8 mouse cellular contexts compared by ENCODE assay signal in the genomic region with DNA sequence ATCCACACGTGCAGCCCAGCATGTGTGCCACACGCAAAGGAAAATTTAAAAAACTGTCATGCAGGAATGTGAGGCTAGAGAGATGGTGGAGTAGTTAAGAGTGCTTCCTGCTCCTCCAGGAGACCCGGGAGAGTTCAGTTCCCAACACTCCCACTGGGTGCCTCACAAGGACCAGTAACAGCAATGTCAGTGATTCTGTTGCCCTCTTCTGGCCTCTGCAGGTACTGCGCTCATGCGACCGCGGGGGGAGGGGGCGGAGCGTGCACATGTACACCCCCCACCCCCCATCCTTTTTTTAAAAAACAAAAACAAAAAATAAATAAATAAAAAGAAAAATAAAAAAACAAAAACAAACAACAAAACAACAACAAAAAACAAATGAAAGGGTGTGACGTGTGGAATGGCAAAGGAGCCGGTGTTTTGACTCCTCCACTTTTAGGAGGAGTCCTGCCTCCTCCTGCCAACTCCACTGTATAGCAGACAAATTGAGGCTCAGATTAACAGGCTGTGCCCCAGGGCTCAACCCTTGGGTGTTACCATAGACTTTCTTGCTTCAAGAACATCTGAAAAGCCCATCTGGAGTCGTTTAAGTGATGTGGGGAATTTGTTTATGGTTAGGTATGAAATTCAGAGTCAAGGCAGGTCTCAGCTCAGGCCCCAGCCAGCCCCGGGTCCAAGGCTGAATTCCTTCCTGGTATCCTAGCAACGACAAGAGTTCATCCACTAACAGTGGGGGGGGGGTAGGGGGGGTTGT. TPM values are rescaled to one million over a fixed set of nuclear protein-coding genes. Genes with fewer than 3 reads are reported as not detected.
DNase-seq lines count a peak whose midpoint lies in the region; ATAC-seq and TF ChIP-seq lines count a peak whose summit lies in the region.

No protein-coding gene starts in this region.

- ATAC-seq in heart, embryonic 11.5 days (replicated peaks; ENCODE audit: insufficient number of reproducible peaks, low FRiP score, low TSS enrichment): no peak
- ATAC-seq in embryonic facial prominence, embryonic 12.5 days (ENCODE audit: insufficient number of reproducible peaks, insufficient read depth, low FRiP score, low TSS enrichment): peak; percentile 58; the same call in 1 of the 2 replicates

- peak; percentile 57 to 83 for DNase-seq in heart, adult 2 months
- peak; percentile 82 for DNase-seq in adrenal gland, postnatal 10 days
- peak; percentile 86 for DNase-seq in heart, postnatal 4 days
- DNase-seq in left cerebral cortex, postnatal 14 days (ENCODE audit: low spot score in 2 of 2): peak; percentile 74 to 90
- DNase-seq in naive thymus-derived CD4-positive, alpha-beta T cell, adult 2 months (ENCODE audit: low read depth): peak; percentile 88
- peak; percentile 85 for DNase-seq in testis, postnatal 10 days (ENCODE audit: low spot score)

- no peaks in the 10 kb centered on the region for H3K79me2 ChIP-seq in heart, adult 2 months (replicated peaks; ENCODE audit: control insufficient read depth, insufficient read depth, low read length)

- no peak for TF ChIP-seq POLR2A in heart, adult 2 months (IDR thresholded peaks at IDR 0.05; ENCODE audit: insufficient read depth, low read depth, low read length)

- H3K27me3 ChIP-seq in heart, adult 2 months (ENCODE audit: control insufficient read depth, insufficient read depth, low read length): no peaks in the 10 kb centered on the region
- H3K27me3 ChIP-seq in heart, embryonic 11.5 days (ENCODE audit: control insufficient read depth, insufficient read depth, low read length): no peaks in the 10 kb centered on the region
- no peaks in the 10 kb centered on the region for H3K27me3 ChIP-seq in embryonic facial prominence, embryonic 12.5 days

- TF ChIP-seq EP300 in heart, adult 2 months (IDR thresholded peaks at IDR 0.05; ENCODE audit: insufficient read depth, low read depth, low read length): 0 out of 2 replicates have a peak, but pooled peaks have one; percentile 40

- H3K4me2 ChIP-seq in heart, embryonic 11.5 days: no peak overlapping the region
- no peak overlapping the region; the same call in 1 of the 2 replicates for H3K4me2 ChIP-seq in embryonic facial prominence, embryonic 12.5 days (replicated peaks)

- no peaks in the 10 kb centered on the region for H3K9me3 ChIP-seq in heart, embryonic 11.5 days (replicated peaks; ENCODE audit: control insufficient read depth, low read length)
- no peaks in the 10 kb centered on the region for H3K9me3 ChIP-seq in embryonic facial prominence, embryonic 12.5 days

- no peak overlapping the region for H3K27ac ChIP-seq in heart, adult 2 months
- no peak overlapping the region for H3K27ac ChIP-seq in heart, embryonic 11.5 days (ENCODE audit: low read depth, low read length)
- H3K27ac ChIP-seq in embryonic facial prominence, embryonic 12.5 days: peak overlapping the region; percentile 69

- H3K4me3 ChIP-seq in heart, adult 2 months: no peak overlapping the region
- H3K4me3 ChIP-seq in heart, embryonic 11.5 days (ENCODE audit: low read depth, low read length): no peak overlapping the region
- H3K4me3 ChIP-seq in embryonic facial prominence, embryonic 12.5 days: no peak overlapping the region

- peak; percentile 95 for TF ChIP-seq CTCF in heart, adult 2 months (IDR thresholded peaks at IDR 0.05)

- WGBS in heart, adult 2 months: 11% methylated on average over 14 of the region's 14 CpGs
- 8% methylated on average over 14 of the region's 14 CpGs for WGBS in heart, embryonic 11.5 days (ENCODE audit: insufficient replicate concordance)
- 2% methylated on average over 14 of the region's 14 CpGs for WGBS in embryonic facial prominence, embryonic 12.5 days

- H3K4me1 ChIP-seq in heart, adult 2 months (ENCODE audit: control insufficient read depth, insufficient read depth, low read length): no peaks in the 10 kb centered on the region; the same call in 1 of the 2 replicates
- no peaks in the 10 kb centered on the region for H3K4me1 ChIP-seq in heart, embryonic 11.5 days (ENCODE audit: control insufficient read depth, insufficient read depth, low read length)
- peaks cover 44% of the 10 kb centered on the region for H3K4me1 ChIP-seq in embryonic facial prominence, embryonic 12.5 days

- no peak overlapping the region for H3K9ac ChIP-seq in heart, adult 2 months (ENCODE audit: low read depth, low read length)
- H3K9ac ChIP-seq in heart, embryonic 11.5 days (ENCODE audit: low read depth, low read length): no peak overlapping the region
- no peak overlapping the region for H3K9ac ChIP-seq in embryonic facial prominence, embryonic 12.5 days

- intact Hi-C loops in heart, adult 2 months (cut with DNase I): no loop called here
- intact Hi-C loops in left cerebral cortex, postnatal 14 days (cut with DNase I): no loop called here

- H3K36me3 ChIP-seq in heart, adult 2 months (ENCODE audit: control insufficient read depth, insufficient read depth, low read length): no peaks in the 10 kb centered on the region
- no peaks in the 10 kb centered on the region for H3K36me3 ChIP-seq in heart, embryonic 11.5 days (ENCODE audit: control insufficient read depth, insufficient read depth, low read length)
- no peaks in the 10 kb centered on the region for H3K36me3 ChIP-seq in embryonic facial prominence, embryonic 12.5 days

RNA-seq across cellular contexts. Expression of a gene that starts 4.0 kb away (rescaled TPM):
- not detected for total RNA-seq in heart, adult 2 months (2021)
- not detected in 2 replicates for polyA plus RNA-seq in heart, adult 2 months (2012; rRNA removed)
- not detected in 2 replicates for polyA plus RNA-seq in heart, embryonic 11.5 days (2014; fragmentation: Nextera tagmentation; extraction: Ambion mirVana)
- total RNA-seq in adrenal gland, postnatal 10 days (2021): not detected
- polyA plus RNA-seq in embryonic facial prominence, embryonic 12.5 days (2016; fragmentation: Nextera tagmentation; extraction: Ambion mirVana): not detected in 2 replicates
- total RNA-seq in heart, postnatal 4 days (2021): not detected
- total RNA-seq in left cerebral cortex, postnatal 14 days (2021): not detected

RNA-seq across cellular contexts. Expression of a gene that starts 7.3 kb away (rescaled TPM):
- total RNA-seq in heart, adult 2 months (2021): not detected
- 0.90 and 2.0 TPM in 2 replicates for polyA plus RNA-seq in heart, adult 2 months (2012; rRNA removed)
- polyA plus RNA-seq in heart, embryonic 11.5 days (2014; fragmentation: Nextera tagmentation; extraction: Ambion mirVana): 0.73 TPM in 1 of 2 replicates, not detected in the other
- total RNA-seq in adrenal gland, postnatal 10 days (2021): not detected
- polyA plus RNA-seq in embryonic facial prominence, embryonic 12.5 days (2016; fragmentation: Nextera tagmentation; extraction: Ambion mirVana): not detected in 2 replicates
- total RNA-seq in heart, postnatal 4 days (2021): not detected
- not detected for total RNA-seq in left cerebral cortex, postnatal 14 days (2021)

RNA-seq across cellular contexts. Expression of a gene that starts 22.2 kb away (rescaled TPM):
- not detected for total RNA-seq in heart, adult 2 months (2021)
- 0.18 and 0.20 TPM in 2 replicates for polyA plus RNA-seq in heart, adult 2 months (2012; rRNA removed)
- polyA plus RNA-seq in heart, embryonic 11.5 days (2014; fragmentation: Nextera tagmentation; extraction: Ambion mirVana): 0.14 TPM in 1 of 2 replicates, not detected in the other
- 1 to 10 TPM; 1.5 to 1.7 TPM for total RNA-seq in adrenal gland, postnatal 10 days (2021)
- polyA plus RNA-seq in embryonic facial prominence, embryonic 12.5 days (2016; fragmentation: Nextera tagmentation; extraction: Ambion mirVana): 0.60 and 0.84 TPM in 2 replicates
- not detected for total RNA-seq in heart, postnatal 4 days (2021)
- 1 to 10 TPM; 2.9 to 4.1 TPM for total RNA-seq in left cerebral cortex, postnatal 14 days (2021)

RNA-seq across cellular contexts. Expression of a gene that starts 22.6 kb away (rescaled TPM):
- total RNA-seq in heart, adult 2 months (2021): not detected
- polyA plus RNA-seq in heart, adult 2 months (2012; rRNA removed): 0.33 and 0.47 TPM in 2 replicates
- not detected in 2 replicates for polyA plus RNA-seq in heart, embryonic 11.5 days (2014; fragmentation: Nextera tagmentation; extraction: Ambion mirVana)
- not detected for total RNA-seq in adrenal gland, postnatal 10 days (2021)
- polyA plus RNA-seq in embryonic facial prominence, embryonic 12.5 days (2016; fragmentation: Nextera tagmentation; extraction: Ambion mirVana): not detected in 2 replicates
- not detected for total RNA-seq in heart, postnatal 4 days (2021)
- not detected for total RNA-seq in left cerebral cortex, postnatal 14 days (2021)

RNA-seq across cellular contexts. Expression of a gene that starts 35.9 kb away (rescaled TPM):
- total RNA-seq in heart, adult 2 months (2021): 10 to 100 TPM; 63.3 to 70.2 TPM
- 7.8 and 8.5 TPM in 2 replicates for polyA plus RNA-seq in heart, adult 2 months (2012; rRNA removed)
- polyA plus RNA-seq in heart, embryonic 11.5 days (2014; fragmentation: Nextera tagmentation; extraction: Ambion mirVana): 5.0 and 5.8 TPM in 2 replicates
- 10 to 100 TPM; 55.4 to 95.1 TPM for total RNA-seq in adrenal gland, postnatal 10 days (2021)
- polyA plus RNA-seq in embryonic facial prominence, embryonic 12.5 days (2016; fragmentation: Nextera tagmentation; extraction: Ambion mirVana): 33.8 and 38.8 TPM in 2 replicates
- total RNA-seq in heart, postnatal 4 days (2021): 10 to 100 TPM; 21.4 to 22.0 TPM
- total RNA-seq in left cerebral cortex, postnatal 14 days (2021): 10 to 100 TPM; 29.0 to 52.6 TPM
